Mouse (Mus musculus) small intestine, adult 10 weeks (tissue): ENCODE data around the gene Morn2. TPM values are rescaled to one million over a fixed set of nuclear protein-coding genes. Genes with fewer than 3 reads are reported as not detected.

Source experiments
- polyA plus RNA-seq: library from polyadenylated mRNA; stranded (reverse); fragments of 350-450 nt; fragmentation: Illumina TruSeq; extraction: RNeasy Lipid Tissue Mini Kit (QIAGEN cat#74804); gene quantifications from one replicate; pipeline ENCODE4 v1.2.3, GENCODE M21; 2014; ENCODE audit warnings: low replicate concordance

Morn2 gene
- 1.9 TPM for polyA plus RNA-seq

DNA sequence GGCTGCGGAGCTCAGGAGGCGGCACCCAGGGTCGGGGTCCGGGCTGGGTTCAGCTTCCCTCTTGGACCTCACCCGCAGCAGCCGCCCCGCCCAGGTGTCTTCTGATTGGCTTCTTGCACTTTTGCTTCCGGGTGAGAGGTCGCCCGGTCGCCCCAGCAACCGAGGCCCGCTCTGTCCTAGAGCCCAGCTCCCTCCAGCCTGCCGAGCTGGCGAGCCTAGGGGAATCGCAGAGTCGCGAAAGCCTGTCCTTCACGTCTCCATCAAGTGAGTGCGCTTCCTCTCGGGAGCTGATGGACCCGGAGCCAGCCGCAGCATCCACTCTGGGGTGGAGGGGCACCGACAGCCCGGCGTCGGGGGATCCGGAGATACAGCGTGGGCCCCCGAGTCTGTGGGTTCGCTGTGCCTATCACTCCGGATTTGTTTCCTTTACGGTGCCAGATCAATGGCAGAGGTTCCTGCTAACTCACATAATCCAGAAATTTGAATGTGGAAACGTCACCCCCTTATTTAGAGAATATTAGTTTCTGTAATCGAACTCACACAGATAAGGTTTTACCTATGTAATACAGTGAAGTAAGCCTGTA is at the start of gene Morn2, which contains the start of gene Dhx57:
TSS of gene Morn2 (plus strand) at position 130 of the 584 bp plus-strand sequence.
TSS of gene Dhx57 (minus strand) at position 403 of the 584 bp plus-strand sequence.

DNA sequence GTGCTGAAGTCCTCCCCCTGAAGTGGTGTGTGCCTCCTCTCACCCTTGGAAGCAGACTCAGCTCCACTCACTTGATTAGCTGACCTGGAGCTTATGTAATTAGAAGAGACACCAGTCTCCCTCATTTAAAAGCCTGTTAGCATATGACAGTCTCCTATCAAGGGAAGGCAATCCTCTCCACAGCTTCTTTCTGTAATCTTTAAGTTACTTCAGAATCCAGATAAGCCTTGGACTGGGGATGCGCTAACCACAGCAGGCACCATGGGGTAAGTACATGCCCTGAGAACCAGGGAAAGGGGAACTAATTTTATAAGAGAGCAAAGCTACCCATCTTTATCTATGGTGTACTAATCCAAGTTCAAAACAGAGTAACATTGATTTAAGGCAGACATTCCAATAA is 17.2 kb downstream of the Morn2 start, which contains the start of gene Arhgef33:
TSS of gene Arhgef33 (plus strand) at position 157 of the 400 bp plus-strand sequence.

Other genes with a start within 250 kb of the Morn2 start
- 88.5 TPM for gene Hnrnpll, start 227.9 kb upstream of the Morn2 start, polyA plus RNA-seq
- 239 TPM for gene Galm, start 162.7 kb upstream of the Morn2 start, polyA plus RNA-seq
- gene Srsf7, start 82.9 kb upstream of the Morn2 start, polyA plus RNA-seq: 237 TPM
- gene Ttc39d, start 82.7 kb upstream of the Morn2 start, polyA plus RNA-seq: not detected
- gene Gemin6, start 65.8 kb upstream of the Morn2 start, polyA plus RNA-seq: 9.9 TPM
- 11.7 TPM for gene Dhx57, start 273 bp downstream of the Morn2 start, polyA plus RNA-seq
- 1.8 TPM for gene Arhgef33, start 17.2 kb downstream of the Morn2 start, polyA plus RNA-seq
- gene Gm10190, start 83.3 kb downstream of the Morn2 start, polyA plus RNA-seq: not detected
- gene Sos1, start 190.2 kb downstream of the Morn2 start, polyA plus RNA-seq: 39.9 TPM